8 mouse cellular contexts compared by ENCODE assay signal in the genomic region with DNA sequence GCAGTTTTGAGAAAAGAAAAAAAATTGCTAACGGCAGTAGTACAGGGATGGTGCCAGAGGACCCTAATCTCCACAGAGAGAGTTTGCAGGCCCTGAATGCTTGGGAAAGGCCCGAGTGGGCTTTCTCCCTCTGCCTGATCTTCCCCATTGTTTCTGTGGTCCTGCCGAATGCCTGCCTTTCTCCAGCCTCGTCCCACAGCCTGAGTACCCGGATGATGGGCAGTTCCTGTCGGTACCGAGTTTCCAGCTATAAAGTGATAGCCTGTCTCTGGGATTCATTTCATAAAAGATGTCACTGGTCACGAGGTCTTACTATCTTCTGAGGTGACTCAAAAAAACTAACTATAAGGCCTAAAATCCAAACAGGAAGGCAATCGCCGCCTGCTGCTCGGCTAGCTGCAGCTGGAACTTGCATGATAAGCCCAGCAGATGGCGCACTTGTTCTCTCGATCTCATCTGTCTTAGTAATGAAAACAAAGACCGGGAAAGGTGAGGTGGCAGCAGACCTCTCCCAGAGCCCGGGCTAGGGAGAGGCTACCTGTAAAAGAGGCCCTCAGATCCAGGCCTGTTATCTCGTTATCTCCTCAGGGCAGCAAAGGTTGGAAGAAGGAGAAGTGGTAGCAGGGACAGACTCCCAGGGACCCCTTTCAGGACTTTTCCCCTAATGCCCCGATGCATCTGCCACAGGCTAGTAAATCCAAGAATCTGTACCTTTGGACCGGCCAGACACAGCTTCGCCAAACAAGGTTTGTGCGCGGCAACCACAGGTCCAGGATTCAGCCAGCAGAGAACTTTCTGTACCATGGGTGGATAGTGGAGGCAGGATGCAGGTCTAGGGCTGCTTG. TPM values are rescaled to one million over a fixed set of nuclear protein-coding genes. Genes with fewer than 3 reads are reported as not detected.
DNase-seq lines count a peak whose midpoint lies in the region; ATAC-seq and TF ChIP-seq lines count a peak whose summit lies in the region.

No protein-coding gene starts in this region.

- 0 out of 2 replicates have a peak, but pooled peaks cover 4% of the 10 kb centered on the region for H3K9me3 ChIP-seq in heart, embryonic 12.5 days (replicated peaks)
- H3K9me3 ChIP-seq in kidney, embryonic 16.5 days (ENCODE audit: low read length): no peaks in the 10 kb centered on the region

- ATAC-seq in heart, embryonic 12.5 days (ENCODE audit: insufficient number of reproducible peaks, low FRiP score): peak; percentile 45; the same call in 1 of the 2 replicates
- ATAC-seq in kidney, embryonic 16.5 days (ENCODE audit: low FRiP score, low TSS enrichment): peak; percentile 78

- no peak overlapping the region for H3K4me3 ChIP-seq in bone marrow, adult 2 months (replicated peaks; ENCODE audit: control insufficient read depth, low read depth, low read length)
- no peak overlapping the region for H3K4me3 ChIP-seq in embryonic fibroblast, embryonic 13.5 days (ENCODE audit: insufficient read depth, low read length)
- H3K4me3 ChIP-seq in heart, embryonic 12.5 days: peak overlapping the region; percentile 6; the same call in 1 of the 2 replicates
- 0 out of 2 replicates have a peak overlapping the region, but pooled peaks have one; percentile 18 for H3K4me3 ChIP-seq in kidney, embryonic 16.5 days (ENCODE audit: low read length)
- H3K4me3 ChIP-seq in myocyte: no peak overlapping the region

- H3K79me2 ChIP-seq in myocyte (ENCODE audit: control insufficient read depth, insufficient read depth): no peaks in the 10 kb centered on the region

- H3K27me3 ChIP-seq in heart, embryonic 12.5 days (replicated peaks): no peaks in the 10 kb centered on the region
- H3K27me3 ChIP-seq in kidney, embryonic 16.5 days (ENCODE audit: insufficient read depth, low read length): no peaks in the 10 kb centered on the region
- H3K27me3 ChIP-seq in myocyte (ENCODE audit: control insufficient read depth, insufficient read depth, insufficient read length): no peaks in the 10 kb centered on the region

- DNase-seq in A20 (ENCODE audit: low read depth, low spot score) (peak; percentile 66), liver (peak; percentile 76)
- DNase-seq in spleen, postnatal 4 days (ENCODE audit: low spot score in 2 of 2): peak; percentile 57 to 86

- peaks cover 9% of the 10 kb centered on the region; the same call in 1 of the 2 replicates for H3K36me3 ChIP-seq in heart, embryonic 12.5 days
- no peaks in the 10 kb centered on the region for H3K36me3 ChIP-seq in kidney, embryonic 16.5 days (ENCODE audit: insufficient read depth, low read length)
- no peaks in the 10 kb centered on the region for H3K36me3 ChIP-seq in myocyte (ENCODE audit: control insufficient read depth, insufficient read depth)

- H3K4me2 ChIP-seq in heart, embryonic 12.5 days: peak overlapping the region; percentile 60
- peak overlapping the region; percentile 46 for H3K4me2 ChIP-seq in kidney, embryonic 16.5 days (replicated peaks; ENCODE audit: low read depth, low read length)
- H3K4me2 ChIP-seq in myocyte (ENCODE audit: low read depth): peak overlapping the region; percentile 73

- 0 out of 2 replicates have a peak overlapping the region, but pooled peaks have one; percentile 31 for H3K9ac ChIP-seq in heart, embryonic 12.5 days
- peak overlapping the region; percentile 40 for H3K9ac ChIP-seq in kidney, embryonic 16.5 days (replicated peaks; ENCODE audit: low read length)

- 28% methylated on average over 21 of the region's 21 CpGs for WGBS in bone marrow, adult 2 months
- 24% methylated on average over 21 of the region's 21 CpGs for WGBS in heart, embryonic 12.5 days
- 21% methylated on average over 21 of the region's 21 CpGs for WGBS in kidney, embryonic 16.5 days

- H3K4me1 ChIP-seq in bone marrow, adult 2 months (ENCODE audit: control insufficient read depth, insufficient read depth, low read length): no peaks in the 10 kb centered on the region
- no peaks in the 10 kb centered on the region for H3K4me1 ChIP-seq in embryonic fibroblast, embryonic 13.5 days (ENCODE audit: control insufficient read depth, insufficient read depth, low read length)
- H3K4me1 ChIP-seq in heart, embryonic 12.5 days (replicated peaks): peaks cover 6% of the 10 kb centered on the region; the same call in 1 of the 2 replicates
- H3K4me1 ChIP-seq in kidney, embryonic 16.5 days (ENCODE audit: insufficient read depth, low read length): peaks cover 6% of the 10 kb centered on the region

- TF ChIP-seq POLR2A in bone marrow, adult 2 months (IDR thresholded peaks at IDR 0.05; ENCODE audit: borderline replicate concordance, control insufficient read depth, low read depth, low read length): no peak
- TF ChIP-seq POLR2A in embryonic fibroblast, embryonic 13.5 days (IDR thresholded peaks at IDR 0.05; ENCODE audit: low read depth, low read length): no peak
- no peak for TF ChIP-seq POLR2A in myocyte (IDR thresholded peaks at IDR 0.05; ENCODE audit: insufficient read length, low read depth)

- peak; percentile 75 for TF ChIP-seq CTCF in bone marrow, adult 2 months (IDR thresholded peaks at IDR 0.05; ENCODE audit: control insufficient read depth, insufficient read depth, low read length)
- peak; percentile 82; the same call in 1 of the 2 replicates for TF ChIP-seq CTCF in embryonic fibroblast, embryonic 13.5 days (IDR thresholded peaks at IDR 0.05; ENCODE audit: borderline replicate concordance, insufficient read depth, low read length)

- no peak overlapping the region for H3K27ac ChIP-seq in bone marrow, adult 2 months (ENCODE audit: control insufficient read depth, insufficient read depth, low read depth, low read length, poor library complexity)
- no peak overlapping the region for H3K27ac ChIP-seq in embryonic fibroblast, embryonic 13.5 days (ENCODE audit: insufficient read depth, low read length)
- no peak overlapping the region for H3K27ac ChIP-seq in heart, embryonic 12.5 days (ENCODE audit: poor library complexity, severe bottlenecking)
- no peak overlapping the region for H3K27ac ChIP-seq in kidney, embryonic 16.5 days (ENCODE audit: low read length)

- H3ac ChIP-seq in myocyte (ENCODE audit: control insufficient read depth, insufficient read length): no peak overlapping the region

TF ChIP-seq in myocyte, 11 proteins besides CTCF, POLR2A, EP300 and RAD21:
- TF ChIP-seq SRF (IDR thresholded peaks at IDR 0.05; ENCODE audit: control insufficient read depth, insufficient read length, low read depth): no peak
- TF ChIP-seq MYOG (IDR thresholded peaks at IDR 0.05; ENCODE audit: control insufficient read depth in 1 of 3, insufficient read depth in 1 of 3, insufficient read length in 2 of 3, low read depth in 2 of 3): no peak
- no peak for TF ChIP-seq TCF3 (IDR thresholded peaks at IDR 0.05; ENCODE audit: insufficient read length, low read depth)
- TF ChIP-seq REST (IDR thresholded peaks at IDR 0.05; ENCODE audit: insufficient read depth, insufficient read length): no peak
- TF ChIP-seq E2F4 (IDR thresholded peaks at IDR 0.05; ENCODE audit: insufficient read depth): no peak
- no peak for TF ChIP-seq CEBPB (IDR thresholded peaks at IDR 0.05; ENCODE audit: insufficient read depth, poor library complexity, severe bottlenecking)

RNA-seq across cellular contexts. Expression of gene Commd9, which starts 19.7 kb away (rescaled TPM):
- 11.1 and 11.5 TPM in 2 replicates for polyA plus RNA-seq in bone marrow, adult 2 months (2011; ENCODE audit: insufficient read depth, insufficient read length, low replicate concordance, missing spikeins)
- 46.0 and 56.0 TPM in 2 replicates for polyA plus RNA-seq in embryonic fibroblast, embryonic 13.5 days (2011; ENCODE audit: insufficient read length, low read depth, missing spikeins)
- 50.5 and 50.7 TPM in 2 replicates for polyA plus RNA-seq in heart, embryonic 12.5 days (2016; fragmentation: Nextera tagmentation; extraction: Ambion mirVana)
- 65.3 and 72.6 TPM in 2 replicates for polyA plus RNA-seq in kidney, embryonic 16.5 days (2015; fragmentation: Nextera tagmentation; extraction: Ambion mirVana)
- polyA plus RNA-seq in myocyte (2012; fragmentation: generic; extraction: Trizol): 46.2 TPM

RNA-seq across cellular contexts. Expression of gene Prr5l, which starts 22.9 kb away (rescaled TPM):
- 1.0 and 8.4 TPM in 2 replicates for polyA plus RNA-seq in bone marrow, adult 2 months (2011; ENCODE audit: insufficient read depth, insufficient read length, low replicate concordance, missing spikeins)
- 3.9 and 4.5 TPM in 2 replicates for polyA plus RNA-seq in embryonic fibroblast, embryonic 13.5 days (2011; ENCODE audit: insufficient read length, low read depth, missing spikeins)
- 10.0 and 10.3 TPM in 2 replicates for polyA plus RNA-seq in heart, embryonic 12.5 days (2016; fragmentation: Nextera tagmentation; extraction: Ambion mirVana)
- polyA plus RNA-seq in kidney, embryonic 16.5 days (2015; fragmentation: Nextera tagmentation; extraction: Ambion mirVana): 70.8 and 71.6 TPM in 2 replicates
- 0.06 TPM for polyA plus RNA-seq in myocyte (2012; fragmentation: generic; extraction: Trizol)

Comparison
In these comparisons a context has a peak if more than half of its experiments do, and no peak if none do; other contexts are left out.
1. H3K4me3 ChIP-seq: peak in heart, embryonic 12.5 days (single experiment) and kidney, embryonic 16.5 days (single experiment); none in bone marrow, adult 2 months (single experiment), embryonic fibroblast, embryonic 13.5 days (single experiment) and myocyte (single experiment).
2. Peak in every context shown above with its lines, with median percentiles within 50 percentile points of each other: DNase-seq and H3K4me2 ChIP-seq.